Mouse (Mus musculus): ENCODE measurements around the gene Mepce. TPM values are rescaled to one million over a fixed set of nuclear protein-coding genes. Genes with fewer than 3 reads are reported as not detected.

Gene Mepce
- total and polyA plus RNA-seq, 2 experiments from 2014 or later, result 18.3 to 47.7 TPM

- Histone ChIP-seq H3K9me3 (ENCODE audit: low read length) (no peaks in the 10 kb centered on the region), H3K27ac (ENCODE audit: low read depth, low read length) (peak overlapping the region; percentile 95), H3K27me3 (ENCODE audit: insufficient read depth, low read length) (no peaks in the 10 kb centered on the region), H3K36me3 (ENCODE audit: insufficient read depth) (peaks cover 51% of the 10 kb centered on the region), H3K4me3 (ENCODE audit: low read depth, low read length) (peak overlapping the region; percentile 19), H3K9ac (peak overlapping the region; percentile 43), H3K4me2 (ENCODE audit: low read depth) (peak overlapping the region; percentile 53), H3K4me1 (ENCODE audit: insufficient read depth) (peaks cover 30% of the 10 kb centered on the region)
- WGBS, result 6% methylated on average over 12 of the region's 12 CpGs
- no peak for DNase-seq
- ATAC-seq, result peak; percentile 69
- TF ChIP-seq CTCF (IDR thresholded peaks at IDR 0.05; ENCODE audit: low read depth), result no peak
Observed at GRCm38 (mm10) chr5:137733638-137734288, 53.7 kb downstream of the Mepce start.

Other genes with a start within 250 kb of the Mepce start
- gene Actl6b, start 234.1 kb downstream of the Mepce start, total RNA-seq (2014; rRNA removed), result 234 and 254 TPM in 2 replicates
- 256 and 281 TPM in 2 replicates for gene Actl6b, start 234.1 kb downstream of the Mepce start, polyA plus RNA-seq (2015; fragmentation: Nextera tagmentation; extraction: Ambion mirVana)
- 12.6 and 16.3 TPM in 2 replicates for gene Tfr2, start 217.8 kb downstream of the Mepce start, total RNA-seq (2014; rRNA removed)
- gene Tfr2, start 217.8 kb downstream of the Mepce start, polyA plus RNA-seq (2015; fragmentation: Nextera tagmentation; extraction: Ambion mirVana), result 9.4 and 11.7 TPM in 2 replicates
- 4.9 and 5.8 TPM in 2 replicates for gene Mospd3, start 186.6 kb downstream of the Mepce start, total RNA-seq (2014; rRNA removed)
- gene Mospd3, start 186.6 kb downstream of the Mepce start, polyA plus RNA-seq (2015; fragmentation: Nextera tagmentation; extraction: Ambion mirVana), result 61.5 and 67.9 TPM in 2 replicates
- 13.1 and 22.5 TPM in 2 replicates for gene Pcolce, start 173.9 kb downstream of the Mepce start, total RNA-seq (2014; rRNA removed)
- gene Pcolce, start 173.9 kb downstream of the Mepce start, polyA plus RNA-seq (2015; fragmentation: Nextera tagmentation; extraction: Ambion mirVana), result 18.1 and 20.3 TPM in 2 replicates
- 0.23 and 0.24 TPM in 2 replicates for gene Fbxo24, start 158.7 kb downstream of the Mepce start, total RNA-seq (2014; rRNA removed)
- 0.09 and 0.10 TPM in 2 replicates for gene Fbxo24, start 158.7 kb downstream of the Mepce start, polyA plus RNA-seq (2015; fragmentation: Nextera tagmentation; extraction: Ambion mirVana)
- gene Lrch4, start 158.5 kb downstream of the Mepce start, total RNA-seq (2014; rRNA removed), result 3.3 and 5.6 TPM in 2 replicates
- 11.3 and 12.8 TPM in 2 replicates for gene Lrch4, start 158.5 kb downstream of the Mepce start, polyA plus RNA-seq (2015; fragmentation: Nextera tagmentation; extraction: Ambion mirVana)
- gene Gm20605, start 158.5 kb downstream of the Mepce start, total RNA-seq (2014; rRNA removed), result 3.6 and 6.1 TPM in 2 replicates
- gene Gm20605, start 158.5 kb downstream of the Mepce start, polyA plus RNA-seq (2015; fragmentation: Nextera tagmentation; extraction: Ambion mirVana), result 1.9 and 2.4 TPM in 2 replicates
- 4.4 and 4.6 TPM in 2 replicates for gene Sap25, start 146.3 kb downstream of the Mepce start, total RNA-seq (2014; rRNA removed)
- 1.8 TPM in 2 replicates for gene Sap25, start 146.3 kb downstream of the Mepce start, polyA plus RNA-seq (2015; fragmentation: Nextera tagmentation; extraction: Ambion mirVana)
- 0.31 and 0.76 TPM in 2 replicates for gene Irs3, start 141.9 kb downstream of the Mepce start, total RNA-seq (2014; rRNA removed)
- 0.08 and 0.29 TPM in 2 replicates for gene Irs3, start 141.9 kb downstream of the Mepce start, polyA plus RNA-seq (2015; fragmentation: Nextera tagmentation; extraction: Ambion mirVana)
- gene Agfg2, start 102.9 kb downstream of the Mepce start, total RNA-seq (2014; rRNA removed), result 18.7 and 22.1 TPM in 2 replicates
- 12.6 and 15.0 TPM in 2 replicates for gene Agfg2, start 102.9 kb downstream of the Mepce start, polyA plus RNA-seq (2015; fragmentation: Nextera tagmentation; extraction: Ambion mirVana)
- gene Nyap1, start 46.0 kb downstream of the Mepce start, total RNA-seq (2014; rRNA removed), result 251 and 252 TPM in 2 replicates
- gene Nyap1, start 46.0 kb downstream of the Mepce start, polyA plus RNA-seq (2015; fragmentation: Nextera tagmentation; extraction: Ambion mirVana), result 42.0 and 48.9 TPM in 2 replicates
- 120 and 135 TPM in 2 replicates for gene Tsc22d4, start 41.9 kb downstream of the Mepce start, total RNA-seq (2014; rRNA removed)
- 112 and 134 TPM in 2 replicates for gene Tsc22d4, start 41.9 kb downstream of the Mepce start, polyA plus RNA-seq (2015; fragmentation: Nextera tagmentation; extraction: Ambion mirVana)
- 28.8 and 47.4 TPM in 2 replicates for gene Ppp1r35, start 8.8 kb downstream of the Mepce start, total RNA-seq (2014; rRNA removed)
- gene Ppp1r35, start 8.8 kb downstream of the Mepce start, polyA plus RNA-seq (2015; fragmentation: Nextera tagmentation; extraction: Ambion mirVana), result 39.1 and 41.8 TPM in 2 replicates
- 3.5 and 7.7 TPM in 2 replicates for gene Zcwpw1, start 143 bp upstream of the Mepce start, total RNA-seq (2014; rRNA removed)
- 3.1 and 4.8 TPM in 2 replicates for gene Zcwpw1, start 143 bp upstream of the Mepce start, polyA plus RNA-seq (2015; fragmentation: Nextera tagmentation; extraction: Ambion mirVana)
- 0.14 and 0.15 TPM in 2 replicates for gene Pilra, start 48.6 kb upstream of the Mepce start, total RNA-seq (2014; rRNA removed)
- gene Pilra, start 48.6 kb upstream of the Mepce start, polyA plus RNA-seq (2015; fragmentation: Nextera tagmentation; extraction: Ambion mirVana), result 0.17 and 0.54 TPM in 2 replicates
- gene Pilrb1, start 70.5 kb upstream of the Mepce start, total RNA-seq (2014; rRNA removed), result not detected in 2 replicates
- not detected in 2 replicates for gene Pilrb1, start 70.5 kb upstream of the Mepce start, polyA plus RNA-seq (2015; fragmentation: Nextera tagmentation; extraction: Ambion mirVana)
- gene Pilrb2, start 84.2 kb upstream of the Mepce start, total RNA-seq (2014; rRNA removed), result not detected in 2 replicates
- not detected in 2 replicates for gene Pilrb2, start 84.2 kb upstream of the Mepce start, polyA plus RNA-seq (2015; fragmentation: Nextera tagmentation; extraction: Ambion mirVana)
- 0.08 TPM in 1 of 2 replicates, not detected in the other for gene Cyp3a13, start 134.0 kb upstream of the Mepce start, total RNA-seq (2014; rRNA removed)
- gene Cyp3a13, start 134.0 kb upstream of the Mepce start, polyA plus RNA-seq (2015; fragmentation: Nextera tagmentation; extraction: Ambion mirVana), result not detected in 2 replicates
- 0.77 and 0.95 TPM in 2 replicates for gene Gjc3, start 175.4 kb upstream of the Mepce start, total RNA-seq (2014; rRNA removed)
- 0.26 and 0.64 TPM in 2 replicates for gene Gjc3, start 175.4 kb upstream of the Mepce start, polyA plus RNA-seq (2015; fragmentation: Nextera tagmentation; extraction: Ambion mirVana)
- 0.62 TPM in 1 of 2 replicates, not detected in the other for gene Azgp1, start 193.9 kb upstream of the Mepce start, total RNA-seq (2014; rRNA removed)
- not detected in 2 replicates for gene Azgp1, start 193.9 kb upstream of the Mepce start, polyA plus RNA-seq (2015; fragmentation: Nextera tagmentation; extraction: Ambion mirVana)
- not detected in 2 replicates for gene Smok3a, start 233.6 kb upstream of the Mepce start, total RNA-seq (2014; rRNA removed)
- gene Smok3a, start 233.6 kb upstream of the Mepce start, polyA plus RNA-seq (2015; fragmentation: Nextera tagmentation; extraction: Ambion mirVana), result not detected in 2 replicates
- not detected in 2 replicates for gene Smok3b, start 233.8 kb upstream of the Mepce start, total RNA-seq (2014; rRNA removed)
- not detected in 2 replicates for gene Smok3b, start 233.8 kb upstream of the Mepce start, polyA plus RNA-seq (2015; fragmentation: Nextera tagmentation; extraction: Ambion mirVana)

Measured in forebrain, postnatal 0 days (tissue).